Mouse (Mus musculus): ENCODE data around the gene Slc35f1. TPM values are rescaled to one million over a fixed set of nuclear protein-coding genes. Genes with fewer than 3 reads are reported as not detected.

Slc35f1 gene
- polyA plus RNA-seq, 1 experiment from 2014 or later: 2.1 TPM

GRCm38 (mm10) chr10:53132707-53133106, 442.4 kb downstream of the Slc35f1 start:
- Histone ChIP-seq H3K9ac (ENCODE audit: low read depth, low read length) (no peak overlapping the region), H3K36me3 (ENCODE audit: insufficient read depth, low read length) (no peaks in the 10 kb centered on the region), H3K27ac (no peak overlapping the region), H3K9me3 (replicated peaks; ENCODE audit: low read length) (no peaks in the 10 kb centered on the region), H3K4me1 (replicated peaks; ENCODE audit: insufficient read depth, low read length) (no peaks in the 10 kb centered on the region), H3K4me3 (replicated peaks; ENCODE audit: low read depth, low read length) (no peak overlapping the region), H3K27me3 (ENCODE audit: insufficient read depth, low read length) (no peaks in the 10 kb centered on the region), H3K4me2 (ENCODE audit: low read length) (no peak overlapping the region)
- 67% methylated on average over 1 of the region's 1 CpGs for WGBS
- DNase-seq (ENCODE audit: low spot score): no peak
- TF ChIP-seq CTCF (IDR thresholded peaks at IDR 0.05; ENCODE audit: low read depth): no peak
- no peak for ATAC-seq (replicated peaks; ENCODE audit: low FRiP score, low read depth)

DNA sequence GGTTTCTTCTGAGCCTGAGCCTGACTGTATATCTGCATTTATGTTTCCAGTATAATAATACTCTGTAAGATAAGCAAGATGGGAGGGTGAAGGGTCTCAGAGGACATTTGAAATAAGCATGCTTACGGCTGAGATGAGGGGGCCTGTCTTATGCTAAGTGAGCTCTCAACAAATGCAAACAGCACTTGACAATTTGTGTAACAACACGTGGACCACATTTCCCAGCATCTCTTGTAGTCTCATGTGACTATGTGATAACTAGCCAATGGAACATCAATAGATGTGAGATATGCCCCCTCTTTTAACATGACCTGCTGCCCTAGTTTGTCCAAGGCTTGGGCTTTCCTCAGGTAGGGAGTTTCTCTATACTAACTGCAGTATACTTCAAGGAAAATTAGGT, 460.0 kb downstream of the Slc35f1 start:
- Histone ChIP-seq H3K4me2 (ENCODE audit: low read length) (no peak overlapping the region), H3K4me3 (replicated peaks; ENCODE audit: low read depth, low read length) (no peak overlapping the region), H3K36me3 (ENCODE audit: insufficient read depth, low read length) (no peaks in the 10 kb centered on the region), H3K27ac (no peak overlapping the region), H3K4me1 (replicated peaks; ENCODE audit: insufficient read depth, low read length) (no peaks in the 10 kb centered on the region), H3K9ac (ENCODE audit: low read depth, low read length) (no peak overlapping the region), H3K9me3 (replicated peaks; ENCODE audit: low read length) (no peaks in the 10 kb centered on the region), H3K27me3 (ENCODE audit: insufficient read depth, low read length) (no peaks in the 10 kb centered on the region)
- no peak for DNase-seq (ENCODE audit: low spot score)
- TF ChIP-seq CTCF (IDR thresholded peaks at IDR 0.05; ENCODE audit: low read depth): no peak
- no peak for ATAC-seq (replicated peaks; ENCODE audit: low FRiP score, low read depth)
- WGBS: 72% methylated on average over 2 of the region's 2 CpGs

DNA sequence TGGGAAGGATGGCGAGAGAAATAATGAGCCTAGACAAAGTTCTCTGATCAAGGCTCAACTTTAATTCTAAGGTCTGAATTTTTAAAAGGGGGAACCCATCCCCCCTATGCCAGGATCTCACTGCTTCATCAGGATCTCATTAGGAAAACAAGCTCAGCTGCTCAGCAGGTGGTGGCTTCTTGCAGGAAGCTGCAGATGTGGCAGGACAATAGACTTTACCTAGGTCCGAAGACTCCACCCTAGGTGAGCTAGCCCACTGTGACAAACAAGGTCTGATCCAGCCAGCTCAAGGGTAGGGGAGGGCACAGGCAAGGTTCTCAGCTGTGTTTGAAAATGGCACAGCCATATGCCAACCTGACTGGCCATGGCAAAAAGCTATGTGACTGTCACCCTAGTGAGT, 460.6 kb downstream of the Slc35f1 start:
- no peak overlapping the region for H3K9ac ChIP-seq (ENCODE audit: low read depth, low read length)
- H3K27me3 ChIP-seq (ENCODE audit: insufficient read depth, low read length): no peaks in the 10 kb centered on the region
- DNase-seq (ENCODE audit: low spot score): no peak
- no peak overlapping the region for H3K4me3 ChIP-seq (replicated peaks; ENCODE audit: low read depth, low read length)
- H3K9me3 ChIP-seq (replicated peaks; ENCODE audit: low read length): no peaks in the 10 kb centered on the region
- WGBS: 93% methylated on average over 2 of the region's 2 CpGs
- no peak for TF ChIP-seq CTCF (IDR thresholded peaks at IDR 0.05; ENCODE audit: low read depth)
- H3K27ac ChIP-seq: no peak overlapping the region
- H3K4me1 ChIP-seq (replicated peaks; ENCODE audit: insufficient read depth, low read length): no peaks in the 10 kb centered on the region
- no peak overlapping the region for H3K4me2 ChIP-seq (ENCODE audit: low read length)
- no peaks in the 10 kb centered on the region for H3K36me3 ChIP-seq (ENCODE audit: insufficient read depth, low read length)
- no peak for ATAC-seq (replicated peaks; ENCODE audit: low FRiP score, low read depth)

DNA sequence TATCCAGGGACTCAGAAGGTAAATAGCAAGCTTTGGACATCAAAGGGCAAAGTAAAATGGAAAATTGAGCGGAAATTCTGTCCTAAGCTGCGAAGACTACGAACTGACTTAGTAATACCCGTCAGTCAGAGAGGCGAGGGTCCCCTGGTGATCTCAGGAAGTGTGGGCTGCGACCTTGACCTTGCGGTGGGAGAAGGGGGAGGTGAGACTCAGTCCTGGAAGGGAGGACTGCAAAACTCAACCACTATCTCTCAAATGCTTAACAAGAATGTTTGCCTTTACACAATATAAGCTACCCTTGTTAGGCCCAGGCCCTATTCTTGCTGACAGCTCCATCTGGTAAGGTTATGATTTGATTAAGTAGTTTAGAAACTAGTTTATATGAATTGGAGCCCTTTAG, 466.0 kb downstream of the Slc35f1 start:
- WGBS: 47% methylated on average over 7 of the region's 7 CpGs
- Histone ChIP-seq H3K4me1 (replicated peaks; ENCODE audit: insufficient read depth, low read length) (no peaks in the 10 kb centered on the region), H3K9ac (ENCODE audit: low read depth, low read length) (no peak overlapping the region), H3K27me3 (ENCODE audit: insufficient read depth, low read length) (no peaks in the 10 kb centered on the region), H3K4me3 (replicated peaks; ENCODE audit: low read depth, low read length) (no peak overlapping the region), H3K27ac (no peak overlapping the region), H3K4me2 (ENCODE audit: low read length) (no peak overlapping the region), H3K36me3 (ENCODE audit: insufficient read depth, low read length) (no peaks in the 10 kb centered on the region), H3K9me3 (replicated peaks; ENCODE audit: low read length) (no peaks in the 10 kb centered on the region)
- DNase-seq (ENCODE audit: low spot score) (no peak), ATAC-seq (replicated peaks; ENCODE audit: low FRiP score, low read depth) (no peak)
- no peak for TF ChIP-seq CTCF (IDR thresholded peaks at IDR 0.05; ENCODE audit: low read depth)

DNA sequence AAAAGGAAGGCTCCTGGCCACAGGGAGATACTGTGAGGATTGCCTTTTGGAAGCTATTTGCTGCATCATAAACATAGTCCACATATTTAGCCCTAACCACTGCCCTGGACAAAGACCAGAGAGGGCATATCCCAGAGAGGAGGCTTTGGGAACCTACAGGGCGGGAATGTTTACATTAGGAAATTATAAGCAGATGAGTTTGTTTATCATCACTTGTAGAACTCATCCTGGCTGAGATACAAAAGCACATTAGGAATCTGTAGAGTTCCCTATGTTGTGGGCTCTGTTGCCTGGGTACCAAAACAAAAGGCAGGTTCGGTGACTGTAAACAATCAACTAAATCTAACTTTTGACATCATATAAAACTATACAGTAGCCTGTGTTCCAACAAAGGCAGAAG, 467.4 kb downstream of the Slc35f1 start:
- H3K27me3 ChIP-seq (ENCODE audit: insufficient read depth, low read length): no peaks in the 10 kb centered on the region
- H3K4me3 ChIP-seq (replicated peaks; ENCODE audit: low read depth, low read length): no peak overlapping the region
- H3K27ac ChIP-seq: no peak overlapping the region
- H3K4me2 ChIP-seq (ENCODE audit: low read length): no peak overlapping the region
- H3K9me3 ChIP-seq (replicated peaks; ENCODE audit: low read length): no peaks in the 10 kb centered on the region
- TF ChIP-seq CTCF (IDR thresholded peaks at IDR 0.05; ENCODE audit: low read depth): no peak
- ATAC-seq (replicated peaks; ENCODE audit: low FRiP score, low read depth) (no peak), DNase-seq (ENCODE audit: low spot score) (no peak)
- no peak overlapping the region for H3K9ac ChIP-seq (ENCODE audit: low read depth, low read length)
- WGBS: 75% methylated on average over 2 of the region's 2 CpGs
- H3K36me3 ChIP-seq (ENCODE audit: insufficient read depth, low read length): no peaks in the 10 kb centered on the region
- H3K4me1 ChIP-seq (replicated peaks; ENCODE audit: insufficient read depth, low read length): no peaks in the 10 kb centered on the region
